Mouse (Mus musculus) intestine, postnatal 0 days (tissue): ENCODE measurements around the gene Cks1b. TPM values are rescaled to one million over a fixed set of nuclear protein-coding genes. Genes with fewer than 3 reads are reported as not detected.

Experiments
- ATAC-seq: fragments of 200-750 bp; cut with Nextera tagmentation; 2 replicates; pipeline ENCODE4 v1.8.0; 2017; ENCODE audit warnings: mild to moderate bottlenecking, moderate TSS enrichment, moderate library complexity
- H3K27ac ChIP-seq: fragments of 300-500 bp; sonication (generic); 2 replicates; pipeline ENCODE4 v1.5.1; 2014; ENCODE audit warnings: mild to moderate bottlenecking, low read depth, low read length, moderate library complexity
- H3K27me3 ChIP-seq: fragments of 300-500 bp; sonication (generic); replicated peaks from 2 replicates; pipeline ENCODE4 v1.6.1; 2014; ENCODE audit warnings: low read length, mixed read lengths; ENCODE audit not compliant: control insufficient read depth, insufficient read depth
- H3K36me3 ChIP-seq: fragments of 300-500 bp; sonication (generic); 2 replicates; pipeline ENCODE4 v1.6.1; 2014; ENCODE audit warnings: mild to moderate bottlenecking, moderate library complexity; ENCODE audit not compliant: control insufficient read depth, insufficient read depth
- H3K4me1 ChIP-seq: fragments of 300-500 bp; sonication (generic); replicated peaks from 2 replicates; pipeline ENCODE4 v1.6.1; 2014; ENCODE audit warnings: antibody characterized with exemption, low read length, mixed read lengths; ENCODE audit not compliant: control insufficient read depth, insufficient read depth
- H3K4me2 ChIP-seq: fragments of 300-500 bp; sonication (generic); replicated peaks from 2 replicates; pipeline ENCODE4 v1.6.1; 2014; ENCODE audit warnings: low read depth, mild to moderate bottlenecking, moderate library complexity
- H3K4me3 ChIP-seq: fragments of 300-500 bp; sonication (generic); 2 replicates; pipeline ENCODE4 v1.5.1; 2014; ENCODE audit warnings: low read depth, low read length
- H3K9ac ChIP-seq: fragments of 300-500 bp; sonication (generic); 2 replicates; pipeline ENCODE4 v1.6.1; 2014; ENCODE audit warnings: mild to moderate bottlenecking, low read depth, low read length
- H3K9me3 ChIP-seq: fragments of 300-500 bp; sonication (generic); 2 replicates; pipeline ENCODE4 v1.6.1; 2016; ENCODE audit warnings: mixed run types; ENCODE audit not compliant: control insufficient read depth
- CTCF ChIP-seq: sonication (generic); IDR thresholded peaks from 2 replicates; pipeline ENCODE4 v1.5.1; 2016; ENCODE audit warnings: low read depth, mild to moderate bottlenecking, control low read depth, antibody characterized with exemption, moderate library complexity
- WGBS: fragments of 180-500 bp; shearing (Covaris S2); extraction: QIAGEN DNeasy Blood & Tissue Kit; methylation state at CpG from one replicate; pipeline ENCODE4 v1.1.7; 2014; 5-methylcytosine and 5-hydroxymethylcytosine counted together
- polyA plus RNA-seq: library from polyadenylated mRNA; unstranded; fragments of >200 nt; fragmentation: Nextera tagmentation; extraction: Ambion mirVana; gene quantifications from 2 replicates; pipeline ENCODE4 v1.2.1, GENCODE M21; 2015

Cks1b gene
- polyA plus RNA-seq, 1 experiment from 2014 or later, result 118 TPM

- no peak for TF ChIP-seq CTCF
- ATAC-seq, result no peak
- H3K4me2 ChIP-seq, result peak overlapping the region; percentile 81
- H3K27me3 ChIP-seq, result no peaks in the 10 kb centered on the region
- H3K27ac ChIP-seq, result peak overlapping the region; percentile 97; the same call in 1 of the 2 replicates
- H3K9ac ChIP-seq, result 0 out of 2 replicates have a peak overlapping the region, but pooled peaks have one; percentile 51
- H3K4me1 ChIP-seq, result peaks cover 9% of the 10 kb centered on the region
- H3K4me3 ChIP-seq, result peak overlapping the region; percentile 76
- peaks cover 24% of the 10 kb centered on the region for H3K36me3 ChIP-seq
- no peaks in the 10 kb centered on the region for H3K9me3 ChIP-seq
- WGBS, result 15% methylated on average over 2 of the region's 2 CpGs
Measured at GRCm38 (mm10) chr3:89417131-89417530, 1.1 kb downstream of the Cks1b start.

- Histone ChIP-seq H3K4me1 (peaks cover 5% of the 10 kb centered on the region), H3K36me3 (peaks cover 21% of the 10 kb centered on the region), H3K27ac (no peak overlapping the region), H3K4me2 (no peak overlapping the region), H3K4me3 (no peak overlapping the region), H3K9me3 (no peaks in the 10 kb centered on the region), H3K27me3 (no peaks in the 10 kb centered on the region), H3K9ac (no peak overlapping the region)
- no peak for ATAC-seq
- no peak for TF ChIP-seq CTCF
- 94% methylated on average over 8 of the region's 8 CpGs for WGBS
Measured at GRCm38 (mm10) chr3:89416158-89416557, 2.0 kb downstream of the Cks1b start.

- WGBS, result 5% methylated on average over 28 of the region's 28 CpGs
- no peaks in the 10 kb centered on the region; the same call in 1 of the 2 replicates for H3K4me1 ChIP-seq
- peak within 1 kb of the TSS; percentile 42 for H3K27ac ChIP-seq
- peak within 1 kb of the TSS; percentile 77 for H3K4me2 ChIP-seq
- ATAC-seq, result peak; percentile 97
- peak within 1 kb of the TSS; percentile 62 for H3K9ac ChIP-seq
- H3K4me3 ChIP-seq, result peak within 1 kb of the TSS; percentile 64
- TF ChIP-seq CTCF, result no peak
- H3K27me3 ChIP-seq, result no peaks in the 10 kb centered on the region
- no peaks in the 10 kb centered on the region for H3K9me3 ChIP-seq
- H3K36me3 ChIP-seq, result peaks cover 34% of the 10 kb centered on the region
Measured at GRCm38 (mm10) chr3:89411490-89412393, 6.4 kb downstream of the Cks1b start, which contains the start of gene Flad1. Gene Flad1 (minus strand): TSS chr3:89411870.

- Histone ChIP-seq H3K27ac (peak overlapping the region; percentile 42), H3K36me3 (peaks cover 34% of the 10 kb centered on the region), H3K4me1 (no peaks in the 10 kb centered on the region; the same call in 1 of the 2 replicates), H3K9me3 (no peaks in the 10 kb centered on the region), H3K4me2 (peak overlapping the region; percentile 77), H3K4me3 (peak overlapping the region; percentile 64), H3K9ac (peak overlapping the region; percentile 62), H3K27me3 (no peaks in the 10 kb centered on the region)
- TF ChIP-seq CTCF, result no peak
- WGBS, result 64% methylated on average over 10 of the region's 10 CpGs
- no peak for ATAC-seq
Measured at GRCm38 (mm10) chr3:89410864-89411263, 7.3 kb downstream of the Cks1b start.

GRCm38 (mm10) chr3:89409701-89410100 lies 8.5 kb downstream of the Cks1b start:
- Histone ChIP-seq H3K9ac (no peak overlapping the region), H3K4me2 (no peak overlapping the region), H3K27ac (no peak overlapping the region), H3K36me3 (peaks cover 32% of the 10 kb centered on the region), H3K9me3 (no peaks in the 10 kb centered on the region), H3K4me3 (no peak overlapping the region), H3K27me3 (no peaks in the 10 kb centered on the region), H3K4me1 (no peaks in the 10 kb centered on the region; the same call in 1 of the 2 replicates)
- TF ChIP-seq CTCF, result no peak
- ATAC-seq, result no peak
- WGBS, result 83% methylated on average over 3 of the region's 3 CpGs

- no peak for TF ChIP-seq CTCF
- Histone ChIP-seq H3K4me2 (no peak overlapping the region), H3K27ac (no peak overlapping the region), H3K4me3 (no peak overlapping the region), H3K4me1 (no peaks in the 10 kb centered on the region; the same call in 1 of the 2 replicates), H3K36me3 (peaks cover 35% of the 10 kb centered on the region), H3K9me3 (no peaks in the 10 kb centered on the region), H3K9ac (no peak overlapping the region), H3K27me3 (no peaks in the 10 kb centered on the region)
- ATAC-seq, result no peak
- 70% methylated on average over 16 of the region's 16 CpGs for WGBS
Measured at GRCm38 (mm10) chr3:89408448-89408847, 9.7 kb downstream of the Cks1b start.
